In the genomic region with DNA sequence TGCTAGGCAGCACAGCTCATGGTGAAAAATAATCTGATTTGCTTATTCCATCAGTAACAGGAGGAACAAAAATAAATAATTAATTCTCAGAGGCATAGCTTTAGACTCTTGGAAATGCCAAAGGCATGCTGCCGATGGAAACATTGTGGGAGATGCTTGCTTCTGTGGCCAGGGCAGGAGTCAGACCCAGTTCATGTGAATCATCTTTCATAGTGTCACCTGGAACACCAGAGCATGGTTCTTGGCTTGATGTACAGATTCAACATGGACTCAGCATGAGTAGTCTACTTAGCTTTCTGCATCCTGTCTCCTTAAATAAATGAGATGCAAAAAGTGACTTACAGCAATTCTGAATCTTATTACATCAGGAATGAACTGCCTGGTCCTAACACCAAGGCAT, we compare ENCODE assay signal across 15 mouse cellular contexts.
"Had no signal": no experiment of that assay in that cellular context is flagged by ENCODE, and none has a peak within 500 bp of the region (broad histone marks: within the 10 kb centered on the region; RNA-seq: fewer than 3 reads in every experiment).

No protein-coding gene starts in this region.

- H3K27me3 ChIP-seq: liver, embryonic 13.5 days; midbrain, embryonic 12.5 days; neural tube, embryonic 13.5 days; stomach, embryonic 15.5 days had no signal

- H3K27ac ChIP-seq: kidney, postnatal 0 days; liver, embryonic 13.5 days; midbrain, embryonic 12.5 days; neural tube, embryonic 13.5 days; stomach, embryonic 15.5 days had no signal

- H3K4me1 ChIP-seq: liver, embryonic 13.5 days; midbrain, embryonic 12.5 days; neural tube, embryonic 13.5 days; stomach, embryonic 15.5 days had no signal

- DNase-seq: kidney, postnatal 25 days; liver, embryonic 13.5 days; lung, adult 2 months; lung, postnatal 14 days; lung, postnatal 4 days; retina, postnatal 1 day; right cerebral cortex, postnatal 25 days; spleen, adult 18-20 months; thymus, postnatal 25 days had no signal

- H3K4me3 ChIP-seq: liver, embryonic 13.5 days; midbrain, embryonic 12.5 days; myocyte; neural tube, embryonic 13.5 days; stomach, embryonic 15.5 days had no signal

- ATAC-seq: midbrain, embryonic 16.5 days had no signal
